Mouse (Mus musculus): ENCODE data around the gene Fgf18. TPM values are rescaled to one million over a fixed set of nuclear protein-coding genes. Genes with fewer than 3 reads are reported as not detected.

The Fgf18 gene
- total RNA-seq, 2 experiments from 2014 or later = 4.1 TPM

DNA sequence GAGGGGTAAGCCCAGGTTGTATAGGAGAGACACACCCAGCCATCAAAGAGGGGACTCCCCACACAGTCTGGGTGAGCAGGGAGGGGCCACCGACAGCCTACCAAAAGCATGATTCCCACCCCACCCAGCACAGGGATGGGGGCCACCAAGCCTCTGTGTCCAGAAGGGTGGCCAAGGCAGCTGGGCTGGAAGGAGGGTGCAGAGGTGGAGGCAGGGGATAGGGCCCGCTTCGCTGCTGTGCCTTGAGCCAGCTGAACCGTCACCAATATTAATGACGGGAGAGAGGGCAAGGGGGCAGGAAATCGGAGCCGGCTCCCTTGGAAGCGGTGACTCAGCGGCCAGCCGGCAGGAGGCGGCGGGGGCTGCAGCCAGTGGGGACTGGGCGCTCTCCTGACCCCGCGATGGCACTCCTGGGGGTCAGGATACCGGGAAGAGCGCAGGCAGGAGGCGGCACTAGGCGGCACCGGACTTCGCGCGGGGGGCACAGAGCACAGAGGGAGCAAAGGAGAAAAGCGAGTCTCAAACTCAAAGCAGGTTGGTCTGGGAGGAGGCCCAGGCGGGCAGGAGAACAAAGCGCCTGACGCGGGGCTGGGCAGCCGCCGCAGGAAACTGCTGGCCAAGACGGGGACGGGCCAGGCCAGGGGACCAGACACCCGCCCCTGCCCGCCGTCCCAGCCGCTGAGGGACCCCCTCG is 24.5 kb downstream of the Fgf18 start:
- Histone ChIP-seq H3K4me3 (peak overlapping the region; percentile 23; the same call in 1 of the 2 replicates), H3K27ac (no peak overlapping the region)
- TF ChIP-seq CTCF (conservative IDR thresholded peaks at IDR 0.05) = no peak; the same call in 1 of the 2 replicates
- no peak for DNase-seq (ENCODE audit: low spot score in 2 of 2)

DNA sequence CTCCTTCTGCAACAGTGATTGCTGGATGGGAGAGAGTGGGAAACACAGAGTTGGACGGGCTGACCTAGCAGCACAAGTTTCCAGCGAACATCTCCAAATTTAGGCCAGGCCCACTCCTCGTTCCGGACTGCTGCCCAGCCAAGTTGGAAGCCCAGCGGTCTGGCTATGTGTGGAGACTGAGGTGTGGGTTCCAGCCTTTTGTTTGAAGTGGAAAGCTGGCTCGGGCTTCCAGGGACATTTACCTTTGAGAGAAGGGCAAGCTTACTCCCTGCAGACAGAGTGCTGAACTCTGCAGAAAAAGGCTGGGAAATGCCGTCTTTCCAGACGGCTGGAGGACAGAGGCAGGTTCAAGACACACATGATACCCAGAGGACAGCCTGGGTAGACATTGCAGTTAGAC is 27.6 kb downstream of the Fgf18 start:
- DNase-seq (ENCODE audit: low spot score in 2 of 2) = no peak
- no peak overlapping the region for H3K4me3 ChIP-seq
- no peak overlapping the region for H3K27ac ChIP-seq
- TF ChIP-seq CTCF (conservative IDR thresholded peaks at IDR 0.05) = no peak

DNA sequence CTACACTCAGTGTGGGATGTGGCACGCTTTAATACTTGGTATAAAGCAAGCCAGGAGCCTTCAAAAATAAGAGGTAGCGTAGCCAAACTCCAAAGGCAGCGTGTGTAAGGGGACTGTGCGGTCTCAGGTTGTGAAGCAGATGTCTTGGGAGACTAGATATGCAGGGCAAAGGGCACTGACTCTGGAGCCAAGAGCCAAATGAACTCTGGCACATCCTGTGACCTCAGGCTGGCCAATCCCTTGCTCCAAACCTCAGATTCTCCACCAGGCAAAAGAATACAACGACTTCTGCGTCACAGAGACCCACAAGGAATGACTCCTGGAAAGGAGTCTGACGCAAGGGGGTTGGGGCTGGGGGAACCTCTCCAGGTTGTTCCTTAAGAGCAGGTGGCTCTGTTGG is 28.1 kb downstream of the Fgf18 start:
- Histone ChIP-seq H3K27ac (no peak overlapping the region), H3K4me3 (no peak overlapping the region)
- no peak for DNase-seq (ENCODE audit: low spot score in 2 of 2)
- no peak for TF ChIP-seq CTCF (conservative IDR thresholded peaks at IDR 0.05)

DNA sequence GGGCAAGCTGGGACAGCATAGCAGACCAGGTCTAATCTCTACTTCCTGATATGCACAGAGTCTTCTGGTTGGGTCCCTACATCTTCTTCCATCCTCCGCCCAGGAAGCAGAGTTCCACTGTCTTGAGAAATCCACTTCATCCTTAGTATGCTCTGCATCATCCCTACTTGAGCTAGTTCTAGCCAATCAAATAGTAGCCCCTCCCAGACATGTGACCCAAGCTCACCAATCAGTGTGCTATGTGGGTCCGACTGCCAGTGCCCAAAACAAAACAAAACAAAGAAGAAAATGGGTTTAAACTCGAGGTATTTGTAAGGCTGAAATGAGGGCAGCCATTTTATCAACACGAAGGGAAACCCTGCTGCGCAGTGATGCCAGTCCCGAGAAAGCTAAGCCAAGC is 28.7 kb downstream of the Fgf18 start:
- no peak overlapping the region for H3K4me3 ChIP-seq
- no peak overlapping the region for H3K27ac ChIP-seq
- TF ChIP-seq CTCF (conservative IDR thresholded peaks at IDR 0.05) = no peak
- no peak for DNase-seq (ENCODE audit: low spot score in 2 of 2)

DNA sequence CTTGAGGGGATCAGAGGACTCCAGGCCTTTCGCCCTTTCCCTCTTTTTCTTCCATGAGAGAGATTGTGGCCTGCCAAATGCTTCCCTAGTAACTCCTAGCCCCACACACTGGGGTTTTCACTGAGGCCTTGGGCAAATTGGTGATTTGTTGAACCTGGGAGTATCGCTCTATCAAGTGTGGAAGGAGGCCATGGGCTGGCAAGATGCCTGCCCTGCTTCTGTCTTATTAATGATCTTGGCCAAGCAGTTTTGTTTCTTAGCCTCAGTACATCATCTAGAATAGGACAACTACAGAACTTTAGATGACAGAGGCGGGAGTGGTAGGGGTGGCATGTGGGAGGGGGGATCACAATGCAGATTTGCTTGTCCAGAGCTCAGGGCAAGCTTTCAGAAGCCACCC is 31.4 kb downstream of the Fgf18 start:
- Histone ChIP-seq H3K27ac (no peak overlapping the region), H3K4me3 (no peak overlapping the region)
- TF ChIP-seq CTCF (conservative IDR thresholded peaks at IDR 0.05) = no peak
- no peak for DNase-seq (ENCODE audit: low spot score in 2 of 2)

DNA sequence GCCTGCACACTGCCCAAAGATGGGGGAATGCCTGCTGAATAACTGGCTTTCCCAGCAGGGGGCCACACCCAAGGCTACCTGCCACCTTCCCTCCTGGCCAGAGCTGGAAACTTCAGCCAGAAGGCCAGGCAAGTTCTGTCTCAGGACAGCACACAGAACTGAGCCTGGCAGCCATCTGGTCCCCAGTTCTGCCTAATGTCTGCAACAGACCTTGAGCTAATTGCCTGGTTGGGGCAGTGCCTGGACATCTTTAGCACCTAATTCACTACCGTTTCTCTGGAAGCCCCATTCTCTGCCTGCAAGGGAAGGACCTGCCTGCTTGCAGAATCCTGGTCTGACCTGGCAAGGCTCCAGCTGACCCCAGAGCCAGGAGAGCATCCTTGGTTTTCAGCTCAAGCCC is 34.8 kb downstream of the Fgf18 start:
- DNase-seq (ENCODE audit: low spot score in 2 of 2) = no peak
- Histone ChIP-seq H3K27ac (no peak overlapping the region), H3K4me3 (no peak overlapping the region)
- TF ChIP-seq CTCF (conservative IDR thresholded peaks at IDR 0.05) = no peak

DNA sequence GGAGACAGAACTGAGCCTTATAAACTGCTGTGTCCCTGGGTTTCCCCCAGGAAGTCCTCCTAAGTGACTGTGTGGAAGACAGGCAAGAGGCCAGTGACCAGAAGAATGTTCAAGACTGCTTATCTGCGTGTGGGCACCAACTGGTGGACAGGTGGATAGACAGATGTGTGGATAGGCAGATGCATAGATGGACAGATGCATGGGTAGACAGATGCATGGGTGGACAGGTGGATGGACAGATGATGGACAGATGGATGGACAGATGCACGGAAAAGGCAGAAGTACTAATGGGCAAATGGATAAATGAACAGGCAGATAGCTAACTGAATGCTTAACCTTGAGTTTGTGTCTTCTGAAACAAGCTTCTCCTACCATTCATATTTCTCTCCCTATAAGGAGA is 37.1 kb downstream of the Fgf18 start:
- H3K4me3 ChIP-seq = no peak overlapping the region
- TF ChIP-seq CTCF (conservative IDR thresholded peaks at IDR 0.05) = no peak

DNA sequence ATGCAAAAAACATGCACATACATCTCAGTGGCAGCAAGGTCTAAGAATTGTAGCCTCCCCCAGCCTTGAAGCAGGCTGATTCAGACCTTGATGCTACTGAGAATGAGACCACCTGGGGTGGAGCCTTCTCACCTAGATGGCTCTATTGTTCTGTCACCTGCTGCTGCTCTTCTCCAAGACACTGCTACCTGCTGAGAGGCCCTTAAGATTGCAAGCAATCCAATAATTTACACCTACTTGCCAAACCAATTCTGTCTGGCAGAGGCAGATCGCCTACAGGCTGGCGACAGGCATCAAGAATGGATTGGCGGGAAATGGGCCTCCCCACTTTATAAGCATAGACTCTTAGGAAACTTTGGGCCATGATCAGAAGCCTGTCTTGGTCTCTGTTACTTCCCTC is 39.7 kb downstream of the Fgf18 start:
- Histone ChIP-seq H3K4me3 (no peak overlapping the region), H3K27ac (no peak overlapping the region)
- TF ChIP-seq CTCF (conservative IDR thresholded peaks at IDR 0.05) = no peak
- DNase-seq (ENCODE audit: low spot score in 2 of 2) = no peak

More for the DNA sequence above, 37.1 kb downstream of the Fgf18 start:
- no peak for DNase-seq (ENCODE audit: low spot score in 2 of 2)
- no peak overlapping the region for H3K27ac ChIP-seq

DNA sequence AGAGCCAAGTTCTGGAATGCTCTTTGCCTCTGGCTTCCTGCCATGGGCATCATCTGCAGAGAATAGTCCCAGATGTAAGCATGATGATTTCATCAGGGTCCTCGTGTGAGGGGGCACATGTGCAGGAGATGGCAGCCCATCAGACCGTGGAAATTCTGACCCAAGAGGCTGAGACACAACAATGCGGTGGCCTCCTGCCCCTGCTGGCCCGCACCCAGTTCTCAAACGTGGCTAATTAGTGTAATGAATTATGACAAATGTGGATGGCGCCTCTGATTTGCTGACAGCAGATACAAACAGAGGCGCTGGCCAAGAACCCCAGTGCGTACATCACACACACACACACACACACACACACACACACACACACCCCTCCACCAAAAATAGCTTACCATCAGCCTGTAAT is 42.3 kb downstream of the Fgf18 start:
- TF ChIP-seq CTCF (conservative IDR thresholded peaks at IDR 0.05) = no peak
- peak in 1 of 2 experiments; percentile 30 for DNase-seq (ENCODE audit: low spot score in 2 of 2)
- no peak overlapping the region for H3K4me3 ChIP-seq
- no peak overlapping the region for H3K27ac ChIP-seq

DNA sequence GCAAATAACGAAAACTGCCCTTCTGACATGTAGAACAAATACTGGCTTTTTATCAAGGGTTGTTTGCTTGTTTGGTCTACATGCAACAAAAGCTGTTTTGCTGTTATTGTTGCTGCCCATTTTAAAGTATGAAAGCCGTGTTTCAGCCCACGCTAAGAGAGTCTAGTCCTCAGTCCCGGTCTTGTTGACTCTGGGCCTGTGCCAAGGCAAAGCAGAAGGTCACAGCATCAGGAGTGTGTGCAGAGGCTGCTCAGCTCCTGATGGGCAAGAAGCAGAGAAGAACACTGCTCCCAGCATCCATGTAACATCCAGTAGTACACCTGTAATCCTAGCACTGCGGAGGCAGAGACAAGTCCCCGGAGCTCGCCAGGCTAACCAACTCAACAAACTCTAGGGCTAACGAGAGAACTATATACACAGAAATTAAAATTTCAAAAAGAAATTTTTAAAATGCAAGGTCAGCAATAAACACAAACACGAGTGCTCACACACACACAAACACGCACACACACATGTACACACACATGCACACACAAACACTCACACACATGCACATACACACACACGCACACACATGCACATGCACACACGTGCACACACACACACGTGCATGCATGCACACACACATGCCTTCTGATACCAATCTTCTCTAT is 43.8 kb downstream of the Fgf18 start:
- Histone ChIP-seq H3K27ac (no peak overlapping the region), H3K4me3 (no peak overlapping the region)
- DNase-seq (ENCODE audit: low spot score in 2 of 2) = no peak
- TF ChIP-seq CTCF (conservative IDR thresholded peaks at IDR 0.05) = no peak

DNA sequence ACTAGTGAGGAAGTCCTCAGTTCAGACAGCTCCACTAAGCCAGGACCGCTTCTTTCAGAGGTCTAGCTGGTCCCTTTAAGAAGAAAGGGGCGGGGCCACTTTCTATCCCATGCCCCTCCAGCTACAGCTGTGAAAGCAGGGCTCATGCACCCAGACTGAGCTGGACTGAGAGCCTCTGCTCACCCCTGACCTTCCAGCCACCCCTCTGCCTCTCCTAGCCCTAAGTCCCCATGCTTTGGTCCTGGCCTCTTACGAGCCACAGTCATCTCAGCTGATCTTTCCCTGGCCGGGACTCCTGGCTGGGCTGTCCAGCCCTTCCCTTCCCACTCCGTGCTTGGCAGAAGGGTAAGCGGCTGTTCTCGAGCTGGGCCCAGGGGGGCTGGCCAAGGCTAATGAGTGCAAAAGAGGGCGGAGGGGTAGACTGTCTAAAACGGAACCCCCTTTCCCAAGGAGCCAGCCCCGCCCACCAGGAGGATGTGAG is 47.1 kb downstream of the Fgf18 start:
- Histone ChIP-seq H3K27ac (no peak overlapping the region), H3K4me3 (no peak overlapping the region)
- DNase-seq (ENCODE audit: low spot score in 2 of 2) = no peak
- no peak for TF ChIP-seq CTCF (conservative IDR thresholded peaks at IDR 0.05)

DNA sequence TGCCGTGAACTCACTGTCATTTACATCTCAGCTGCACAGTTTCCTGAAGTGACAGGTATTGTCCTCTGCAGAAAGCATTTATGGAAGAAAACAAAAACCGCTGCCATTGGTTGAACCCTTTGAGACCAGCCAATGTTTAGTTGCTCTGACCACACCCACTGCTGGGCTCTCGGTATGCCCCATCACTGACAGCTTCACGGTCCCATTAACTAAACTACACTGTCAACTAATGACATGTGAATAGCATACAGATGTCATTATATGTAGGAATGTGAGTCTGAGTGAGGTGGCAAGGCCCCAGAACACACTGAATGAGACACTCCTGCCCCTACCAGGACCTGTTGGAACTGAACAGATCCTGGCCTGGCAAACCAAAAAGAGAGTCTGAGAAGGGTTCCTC is 47.8 kb downstream of the Fgf18 start:
- no peak overlapping the region for H3K27ac ChIP-seq
- H3K4me3 ChIP-seq = no peak overlapping the region
- TF ChIP-seq CTCF (conservative IDR thresholded peaks at IDR 0.05) = no peak
- DNase-seq (ENCODE audit: low spot score in 2 of 2) = no peak

DNA sequence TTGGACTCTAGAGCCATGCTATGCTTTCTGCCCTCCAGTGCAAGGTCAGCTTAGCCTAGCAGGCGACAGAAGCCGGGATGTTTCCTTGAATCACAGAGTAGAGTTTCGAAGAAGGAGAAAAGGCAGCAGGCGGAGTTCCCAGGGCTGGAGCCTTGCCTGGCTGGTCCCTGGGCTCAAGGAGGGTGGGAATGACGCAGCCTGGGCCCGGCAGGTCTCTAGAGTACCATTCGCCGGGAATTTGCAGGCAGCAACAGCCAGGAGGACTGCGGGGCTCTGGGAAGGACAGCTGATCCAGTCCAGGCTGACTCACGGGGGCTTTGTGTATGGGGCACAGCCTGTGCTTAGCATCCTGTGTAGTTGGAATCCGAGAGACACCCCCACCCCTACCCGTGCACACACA is 48.8 kb downstream of the Fgf18 start:
- H3K4me3 ChIP-seq = no peak overlapping the region
- no peak overlapping the region for H3K27ac ChIP-seq
- DNase-seq (ENCODE audit: low spot score in 2 of 2) = no peak
- TF ChIP-seq CTCF (conservative IDR thresholded peaks at IDR 0.05) = no peak

DNA sequence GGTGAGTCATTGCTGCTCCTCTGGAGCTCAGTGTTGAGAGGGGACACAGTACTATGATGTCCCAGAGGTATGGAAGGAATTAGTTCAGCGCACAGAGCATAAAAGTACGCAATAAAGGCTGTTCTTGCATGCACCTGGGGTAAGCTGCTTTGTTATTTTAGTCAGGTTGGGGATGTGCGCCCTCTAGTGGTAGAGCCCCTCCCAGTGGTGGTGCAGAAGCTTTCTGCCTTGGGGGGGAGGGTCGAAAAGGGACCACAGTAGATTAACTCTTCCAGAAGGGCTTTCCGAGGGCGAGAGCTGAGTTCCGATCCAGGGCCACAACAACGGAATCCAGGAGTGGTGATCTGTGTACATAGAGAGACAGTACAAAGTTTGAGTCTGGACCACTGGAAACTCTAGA is 49.3 kb downstream of the Fgf18 start:
- peak; percentile 96 for TF ChIP-seq CTCF (conservative IDR thresholded peaks at IDR 0.05)
- peak in 1 of 2 experiments; percentile 64 for DNase-seq (ENCODE audit: low spot score in 2 of 2)
- H3K4me3 ChIP-seq = no peak overlapping the region
- no peak overlapping the region for H3K27ac ChIP-seq

All from layer of hippocampus, adult 2 months (tissue).